Mouse (Mus musculus): Measurements from ENCODE around the gene Erp44. TPM values are rescaled to one million over a fixed set of nuclear protein-coding genes. Genes with fewer than 3 reads are reported as not detected.

The Erp44 gene
- polyA plus RNA-seq, 1 experiment from 2014 or later = 49.2 TPM

DNA sequence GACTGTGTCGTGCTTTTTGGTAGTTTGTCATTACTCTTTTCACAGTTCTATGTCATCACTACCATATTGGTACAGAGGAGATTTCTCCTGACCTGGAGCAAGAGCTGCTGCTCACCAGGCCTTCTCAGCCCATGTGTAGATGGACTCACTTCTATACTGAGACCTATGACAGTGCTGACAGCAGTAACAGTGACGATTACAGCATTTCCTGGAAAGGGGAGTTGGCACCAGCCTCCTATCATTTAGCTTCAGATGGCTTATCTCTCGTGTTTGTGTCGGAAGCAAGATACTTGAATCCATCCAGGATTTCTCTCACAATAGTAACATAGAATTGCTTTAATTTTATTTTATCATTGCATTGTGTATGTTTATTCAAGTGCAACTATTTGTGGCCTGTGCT lies 119.0 kb downstream of the Erp44 start:
- Histone ChIP-seq H3K4me3 (replicated peaks) (no peak overlapping the region), H3K36me3 (replicated peaks) (peaks cover 13% of the 10 kb centered on the region), H3K4me2 (no peak overlapping the region), H3K9ac (no peak overlapping the region), H3K27ac (replicated peaks) (no peak overlapping the region), H3K4me1 (replicated peaks) (peaks cover 24% of the 10 kb centered on the region), H3K27me3 (no peaks in the 10 kb centered on the region), H3K9me3 (replicated peaks) (no peaks in the 10 kb centered on the region)
- peak; percentile 52; the same call in 1 of the 2 replicates for ATAC-seq (ENCODE audit: insufficient read depth)
- WGBS (ENCODE audit: insufficient replicate concordance) = 36% methylated on average over 4 of the region's 4 CpGs

DNA sequence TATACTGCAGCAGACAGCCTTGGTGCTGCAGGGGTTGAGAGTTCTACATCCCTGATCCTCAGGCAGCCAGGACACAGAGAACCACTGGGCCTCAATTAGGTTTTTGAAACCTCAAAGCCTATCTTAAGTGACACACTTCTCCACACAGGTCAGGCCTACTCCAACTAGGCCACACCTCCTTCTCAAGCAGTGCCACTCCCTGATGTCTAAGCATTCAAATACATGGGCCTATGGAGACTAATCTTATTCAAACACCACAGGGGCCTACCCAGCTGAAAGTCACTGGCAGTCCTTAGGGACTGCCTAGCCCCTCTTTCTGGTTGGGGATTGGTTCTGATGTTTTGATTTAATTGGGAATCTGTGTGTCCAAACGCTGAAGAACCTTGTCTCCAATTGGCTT lies 123.5 kb downstream of the Erp44 start:
- H3K36me3 ChIP-seq (replicated peaks) = peaks cover 6% of the 10 kb centered on the region
- no peak overlapping the region for H3K4me3 ChIP-seq (replicated peaks)
- peaks cover 25% of the 10 kb centered on the region for H3K4me1 ChIP-seq (replicated peaks)
- H3K27ac ChIP-seq (replicated peaks) = no peak overlapping the region
- no peak overlapping the region for H3K9ac ChIP-seq
- peak; percentile 92 for ATAC-seq (ENCODE audit: insufficient read depth)
- WGBS (ENCODE audit: insufficient replicate concordance) = 63% methylated on average over 1 of the region's 1 CpGs
- H3K4me2 ChIP-seq = no peak overlapping the region
- no peaks in the 10 kb centered on the region for H3K27me3 ChIP-seq
- H3K9me3 ChIP-seq (replicated peaks) = no peaks in the 10 kb centered on the region

DNA sequence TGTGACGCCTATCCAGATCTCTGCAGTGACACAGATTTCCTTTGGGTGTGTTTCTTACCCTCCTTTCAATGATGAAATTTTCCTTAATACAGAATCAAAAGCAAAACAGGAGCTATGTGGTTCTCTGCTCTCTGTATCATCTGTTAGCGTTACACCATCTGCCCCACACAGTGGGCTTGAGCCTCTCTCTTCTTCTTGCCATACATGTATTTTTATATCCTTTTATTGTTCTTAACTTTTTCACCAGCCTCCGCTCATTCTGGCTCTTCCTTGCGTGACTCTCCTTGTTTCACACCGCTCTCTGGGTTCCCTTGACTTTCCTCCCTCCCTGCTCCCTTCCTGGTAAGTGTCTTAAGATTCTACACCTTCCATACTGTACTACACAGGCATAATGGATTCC lies 126.1 kb downstream of the Erp44 start:
- H3K9ac ChIP-seq = no peak overlapping the region
- WGBS (ENCODE audit: insufficient replicate concordance) = 80% methylated on average over 5 of the region's 5 CpGs
- H3K4me3 ChIP-seq (replicated peaks) = no peak overlapping the region
- H3K36me3 ChIP-seq (replicated peaks) = no peaks in the 10 kb centered on the region; the same call in 1 of the 2 replicates
- no peak overlapping the region for H3K27ac ChIP-seq (replicated peaks)
- H3K4me1 ChIP-seq (replicated peaks) = peaks cover 32% of the 10 kb centered on the region
- no peak for ATAC-seq (ENCODE audit: insufficient read depth)
- no peaks in the 10 kb centered on the region for H3K9me3 ChIP-seq (replicated peaks)
- H3K27me3 ChIP-seq = no peaks in the 10 kb centered on the region
- no peak overlapping the region for H3K4me2 ChIP-seq

DNA sequence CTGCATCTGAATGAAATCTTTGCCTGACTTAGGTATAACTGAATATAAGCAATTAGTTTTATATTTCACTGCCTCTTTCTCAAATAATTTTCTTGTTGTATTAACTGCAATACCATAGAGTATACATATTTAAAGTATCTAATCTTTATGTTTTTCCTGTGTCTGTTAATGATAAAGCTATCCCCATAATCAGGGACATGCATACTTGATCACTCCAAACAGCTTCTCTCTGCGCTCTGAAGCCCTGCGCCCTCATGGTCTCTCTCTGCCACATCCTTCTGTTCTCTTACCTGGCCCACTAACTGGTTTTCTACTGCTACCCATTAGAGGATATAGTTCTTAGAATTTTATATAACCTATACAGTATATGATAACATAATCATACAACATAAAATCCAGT lies 129.9 kb downstream of the Erp44 start:
- Histone ChIP-seq H3K9ac (no peak overlapping the region), H3K4me3 (replicated peaks) (no peak overlapping the region), H3K9me3 (replicated peaks) (no peaks in the 10 kb centered on the region), H3K27ac (replicated peaks) (no peak overlapping the region), H3K4me1 (replicated peaks) (peaks cover 22% of the 10 kb centered on the region), H3K4me2 (no peak overlapping the region), H3K27me3 (no peaks in the 10 kb centered on the region), H3K36me3 (replicated peaks) (no peaks in the 10 kb centered on the region)
- WGBS (ENCODE audit: insufficient replicate concordance) = 32% methylated on average over 2 of the region's 2 CpGs
- ATAC-seq (ENCODE audit: insufficient read depth) = peak; percentile 60; the same call in 1 of the 2 replicates

MicroRNAs within 50 kb of the gene (microRNA counts, 519-probe panel; counts per million panel counts)
- microRNA mmu-miR-1958 = 1,664 counts per million, percentile 12 among the panel's probes with 10 or more counts

Small RNA genes within 50 kb of the gene (microRNA-seq; reads per million reads assigned to microRNA genes)
- not detected for gene Mir1958

Other genes with a start within 250 kb of the Erp44 start
- not detected in 2 replicates for gene Nr4a3, start 234.4 kb downstream of the Erp44 start, polyA plus RNA-seq (2015; fragmentation: Nextera tagmentation; extraction: Ambion mirVana)
- 15.3 and 17.5 TPM in 2 replicates for gene Stx17, start 154.6 kb downstream of the Erp44 start, polyA plus RNA-seq (2015; fragmentation: Nextera tagmentation; extraction: Ambion mirVana)
- gene Invs, start 202 bp upstream of the Erp44 start, polyA plus RNA-seq (2015; fragmentation: Nextera tagmentation; extraction: Ambion mirVana) = 1.9 TPM in 2 replicates
- gene Tex10, start 193.9 kb upstream of the Erp44 start, polyA plus RNA-seq (2015; fragmentation: Nextera tagmentation; extraction: Ambion mirVana) = 13.4 and 14.8 TPM in 2 replicates